Mouse (Mus musculus) gonadal fat pad, adult 2 months (tissue): ENCODE results near the gene A930033H14Rik. TPM values are rescaled to one million over a fixed set of nuclear protein-coding genes. Genes with fewer than 3 reads are reported as not detected.

Experiments
- polyA plus RNA-seq: library from polyadenylated mRNA; depleted of rRNA; stranded (reverse); fragments of >200 nt; gene quantifications from 2 replicates; pipeline ENCODE4 v1.2.3, GENCODE M21; 2012; rRNA removed

Gene A930033H14Rik
- polyA plus RNA-seq, 1 experiment = 0.99 TPM

Other genes starting within 250 kb of the A930033H14Rik start
- gene Rhobtb1, start 61.7 kb downstream of the A930033H14Rik start, polyA plus RNA-seq = 7.4 and 8.9 TPM in 2 replicates
- gene Cdk1, start 139.8 kb upstream of the A930033H14Rik start, polyA plus RNA-seq = 6.2 and 7.2 TPM in 2 replicates
- 13.9 and 22.6 TPM in 2 replicates for gene Ank3, start 185.7 kb upstream of the A930033H14Rik start, polyA plus RNA-seq